Mouse (Mus musculus) intestine, embryonic 15.5 days (tissue): Measurements from ENCODE around the gene Rpl23. TPM values are rescaled to one million over a fixed set of nuclear protein-coding genes. Genes with fewer than 3 reads are reported as not detected.

Experiments used
- ATAC-seq: fragments of 200-750 bp; cut with Nextera tagmentation; 2 replicates; pipeline ENCODE4 v1.8.0; 2017; ENCODE audit warnings: moderate TSS enrichment, moderate library complexity
- H3K27ac ChIP-seq: fragments of 300-500 bp; sonication (generic); 2 replicates; pipeline ENCODE4 v1.5.1; 2015; ENCODE audit warnings: mild to moderate bottlenecking, inconsistent platforms
- H3K27me3 ChIP-seq: fragments of 300-500 bp; sonication (generic); replicated peaks from 2 replicates; pipeline ENCODE4 v1.6.1; 2015; ENCODE audit warnings: inconsistent platforms
- H3K36me3 ChIP-seq: fragments of 300-500 bp; sonication (generic); 2 replicates; pipeline ENCODE4 v1.6.1; 2015; ENCODE audit warnings: inconsistent platforms
- H3K4me1 ChIP-seq: fragments of 300-500 bp; sonication (generic); replicated peaks from 2 replicates; pipeline ENCODE4 v1.6.1; 2015; ENCODE audit warnings: inconsistent platforms
- H3K4me2 ChIP-seq: fragments of 300-500 bp; sonication (generic); replicated peaks from 2 replicates; pipeline ENCODE4 v1.6.1; 2015; ENCODE audit warnings: mild to moderate bottlenecking, inconsistent platforms
- H3K4me3 ChIP-seq: fragments of 300-500 bp; sonication (generic); replicated peaks from 2 replicates; pipeline ENCODE4 v1.5.1; 2015; ENCODE audit warnings: inconsistent platforms
- H3K9ac ChIP-seq: fragments of 300-500 bp; sonication (generic); 2 replicates; pipeline ENCODE4 v1.6.1; 2015; ENCODE audit warnings: inconsistent platforms
- H3K9me3 ChIP-seq: fragments of 300-500 bp; sonication (generic); 2 replicates; pipeline ENCODE4 v1.6.1; 2016; ENCODE audit warnings: inconsistent platforms
- WGBS: fragments of 180-500 bp; shearing (Covaris S2); methylation state at CpG from one replicate; pipeline ENCODE4 v1.1.7; 2015; 5-methylcytosine and 5-hydroxymethylcytosine counted together
- polyA plus RNA-seq: library from polyadenylated mRNA; unstranded; fragments of >200 nt; fragmentation: Nextera tagmentation; extraction: Ambion mirVana; gene quantifications from 2 replicates; pipeline ENCODE4 v1.2.1, GENCODE M21; 2015

The Rpl23 gene
- polyA plus RNA-seq, 1 experiment from 2014 or later, result 606 TPM

- Histone ChIP-seq H3K27ac (no peak overlapping the region), H3K27me3 (no peaks in the 10 kb centered on the region), H3K36me3 (peaks cover 23% of the 10 kb centered on the region), H3K9me3 (no peaks in the 10 kb centered on the region), H3K4me1 (no peaks in the 10 kb centered on the region), H3K9ac (no peak overlapping the region), H3K4me3 (no peak overlapping the region), H3K4me2 (no peak overlapping the region)
- 64% methylated on average over 7 of the region's 7 CpGs for WGBS
- ATAC-seq, result no peak
Observed at GRCm38 (mm10) chr11:97728311-97728710, 53.9 kb downstream of the Rpl23 start.

Other genes starting within 250 kb of the Rpl23 start
- 0.24 and 0.25 TPM in 2 replicates for gene Srcin1, start 206.3 kb downstream of the Rpl23 start, polyA plus RNA-seq
- gene Epop, start 152.7 kb downstream of the Rpl23 start, polyA plus RNA-seq, result 2.7 and 3.7 TPM in 2 replicates
- 1.9 and 2.4 TPM in 2 replicates for gene Mllt6, start 119.0 kb downstream of the Rpl23 start, polyA plus RNA-seq
- gene Cisd3, start 96.6 kb downstream of the Rpl23 start, polyA plus RNA-seq, result 79.9 and 93.0 TPM in 2 replicates
- 12.7 and 12.8 TPM in 2 replicates for gene Pcgf2, start 81.9 kb downstream of the Rpl23 start, polyA plus RNA-seq
- 426 and 480 TPM in 2 replicates for gene Psmb3, start 79.0 kb downstream of the Rpl23 start, polyA plus RNA-seq
- gene Pip4k2b, start 37.7 kb downstream of the Rpl23 start, polyA plus RNA-seq, result 1.0 and 1.2 TPM in 2 replicates
- gene Cwc25, start 15.9 kb downstream of the Rpl23 start, polyA plus RNA-seq, result 13.3 and 13.4 TPM in 2 replicates
- 0.24 TPM in 1 of 2 replicates, not detected in the other for gene 1700001P01Rik, start 6.5 kb downstream of the Rpl23 start, polyA plus RNA-seq
- 123 and 126 TPM in 2 replicates for gene Lasp1, start 16.6 kb upstream of the Rpl23 start, polyA plus RNA-seq
- 5.2 and 5.3 TPM in 2 replicates for gene B230217C12Rik, start 58.3 kb upstream of the Rpl23 start, polyA plus RNA-seq
- 0.65 and 0.68 TPM in 2 replicates for gene Fbxo47, start 101.7 kb upstream of the Rpl23 start, polyA plus RNA-seq
- 0.47 and 0.49 TPM in 2 replicates for gene Plxdc1, start 204.0 kb upstream of the Rpl23 start, polyA plus RNA-seq
- gene Arl5c, start 213.7 kb upstream of the Rpl23 start, polyA plus RNA-seq, result 7.6 and 11.8 TPM in 2 replicates
- gene Cacnb1, start 240.6 kb upstream of the Rpl23 start, polyA plus RNA-seq, result 6.5 and 7.5 TPM in 2 replicates
- 1,063 and 1,131 TPM in 2 replicates for gene Rpl19, start 244.3 kb upstream of the Rpl23 start, polyA plus RNA-seq